Mouse (Mus musculus): ENCODE data around the gene Dlg2.

The Dlg2 gene

DNA sequence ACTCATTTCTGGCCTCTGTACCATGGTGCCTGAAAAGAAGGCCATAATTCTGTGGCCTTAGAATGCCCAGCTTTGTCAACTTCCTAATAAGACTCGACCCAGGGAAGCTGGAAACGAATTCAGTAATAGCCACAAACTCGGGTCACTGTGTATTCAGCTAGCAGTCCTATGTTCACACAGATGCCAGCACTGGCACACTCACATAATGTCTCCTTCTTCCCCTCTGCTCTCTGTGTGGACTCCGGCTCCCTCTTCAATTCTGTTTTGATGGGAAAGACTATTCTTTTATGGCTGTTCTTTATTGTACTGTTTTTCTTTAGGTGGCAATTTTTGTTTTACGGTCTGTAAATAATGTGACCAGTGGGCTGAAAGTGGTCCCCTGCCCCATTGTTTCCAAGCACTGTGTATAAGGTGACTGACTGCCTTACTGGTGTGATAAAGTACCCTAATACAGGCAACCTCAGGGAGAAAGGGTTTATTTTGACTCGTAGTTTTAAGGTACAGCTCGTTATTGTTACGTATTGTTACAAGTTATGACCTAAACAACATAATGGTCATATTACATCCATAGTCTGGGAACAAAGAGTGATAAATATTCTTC lies 1816.5 kb downstream of the Dlg2 start:
- DNase-seq (ENCODE audit: low spot score) = no peak

GRCm38 (mm10) chr7:92301046-92301445 lies 1824.6 kb downstream of the Dlg2 start:
- no peak for DNase-seq (ENCODE audit: low spot score)

GRCm38 (mm10) chr7:92307634-92308033 lies 1831.2 kb downstream of the Dlg2 start:
- DNase-seq (ENCODE audit: low spot score) = no peak

DNA sequence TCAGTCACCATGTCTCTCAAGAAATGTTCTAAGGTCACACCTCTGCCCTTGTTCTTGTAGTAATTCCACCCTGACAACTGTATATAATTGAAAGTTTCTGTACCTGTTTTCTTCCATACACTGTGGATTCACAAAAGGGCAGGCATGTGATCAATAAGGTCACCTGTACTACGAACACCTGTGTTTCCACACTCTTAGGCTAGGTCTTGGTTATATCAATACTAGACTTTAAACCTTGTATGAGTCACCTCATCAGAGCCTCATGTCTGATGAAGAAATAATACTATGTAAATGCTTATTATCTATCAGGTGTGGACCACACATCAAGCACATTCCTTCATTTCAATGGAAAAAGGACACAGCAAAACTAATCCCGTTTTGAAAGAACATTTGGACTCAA lies 1831.7 kb downstream of the Dlg2 start:
- DNase-seq (ENCODE audit: low spot score) = no peak

- DNase-seq (ENCODE audit: low spot score) = no peak
Observed at GRCm38 (mm10) chr7:92316389-92316788, 1839.9 kb downstream of the Dlg2 start.

DNA sequence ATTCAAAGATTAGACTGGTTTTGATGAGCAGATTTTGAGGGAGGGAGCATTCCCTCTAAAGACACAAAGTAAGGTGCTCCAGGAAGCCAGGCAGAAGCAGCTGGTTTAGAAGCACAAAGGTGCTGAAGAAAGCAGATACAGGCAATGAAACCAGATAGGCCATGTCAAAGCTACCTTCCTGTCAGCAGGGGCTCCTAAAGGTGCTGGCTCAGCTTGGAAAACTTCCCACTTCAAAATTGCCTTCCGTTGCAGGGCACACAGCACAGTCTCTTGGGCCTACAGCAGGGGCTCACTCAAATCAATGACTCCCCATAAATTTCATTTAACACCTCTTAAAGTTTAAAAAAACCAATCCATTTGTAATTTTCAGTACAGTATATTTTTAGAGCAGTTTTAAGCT lies 1843.0 kb downstream of the Dlg2 start:
- DNase-seq (ENCODE audit: low spot score) = no peak

DNA sequence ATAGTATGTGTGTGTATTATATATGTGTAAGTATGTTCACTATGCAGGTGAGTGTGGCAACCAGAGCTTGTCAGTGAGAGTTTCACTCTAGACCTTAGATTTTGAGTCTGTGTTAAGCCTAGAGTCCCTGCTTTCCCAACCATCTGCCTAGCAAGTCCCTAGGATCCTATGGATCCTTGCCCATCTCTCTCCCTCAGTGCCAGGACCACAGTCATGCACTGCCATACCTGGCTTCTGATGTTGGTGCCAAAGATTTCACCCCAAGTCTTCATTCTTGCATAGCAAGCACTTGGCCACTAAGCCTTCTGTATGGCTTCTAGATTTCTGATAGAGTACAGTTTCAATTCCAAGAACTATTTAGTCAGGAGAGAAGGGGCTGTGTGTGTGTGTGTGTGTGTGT lies 1843.7 kb downstream of the Dlg2 start:
- no peak for DNase-seq (ENCODE audit: low spot score)

- no peak for DNase-seq (ENCODE audit: low spot score)
Observed at GRCm38 (mm10) chr7:92321786-92322185, 1845.3 kb downstream of the Dlg2 start.

- DNase-seq (ENCODE audit: low spot score) = no peak
Observed at GRCm38 (mm10) chr7:92322342-92323069, 1846.0 kb downstream of the Dlg2 start.

DNA sequence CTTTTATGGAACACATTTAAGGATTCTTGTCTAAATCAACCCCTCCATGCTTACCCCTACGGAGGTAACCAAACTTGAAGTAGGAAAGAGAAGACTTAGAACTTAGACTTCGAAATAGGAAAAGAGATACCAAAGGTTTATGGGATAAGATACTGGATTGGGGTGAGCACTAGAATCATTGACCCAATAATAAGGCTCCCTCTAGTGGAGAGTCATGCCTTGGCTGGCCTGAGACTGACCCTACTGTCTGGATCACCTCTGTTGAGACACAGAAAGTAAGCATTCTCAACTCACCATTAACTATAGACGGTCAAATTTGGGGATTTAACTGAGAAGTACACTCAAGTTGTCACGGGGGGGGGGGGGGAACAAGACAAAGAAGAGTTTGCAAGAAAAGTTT lies 1847.2 kb downstream of the Dlg2 start:
- no peak for DNase-seq (ENCODE audit: low spot score)

- DNase-seq (ENCODE audit: low spot score) = no peak
Observed at GRCm38 (mm10) chr7:92327343-92327896, 1850.9 kb downstream of the Dlg2 start.

DNA sequence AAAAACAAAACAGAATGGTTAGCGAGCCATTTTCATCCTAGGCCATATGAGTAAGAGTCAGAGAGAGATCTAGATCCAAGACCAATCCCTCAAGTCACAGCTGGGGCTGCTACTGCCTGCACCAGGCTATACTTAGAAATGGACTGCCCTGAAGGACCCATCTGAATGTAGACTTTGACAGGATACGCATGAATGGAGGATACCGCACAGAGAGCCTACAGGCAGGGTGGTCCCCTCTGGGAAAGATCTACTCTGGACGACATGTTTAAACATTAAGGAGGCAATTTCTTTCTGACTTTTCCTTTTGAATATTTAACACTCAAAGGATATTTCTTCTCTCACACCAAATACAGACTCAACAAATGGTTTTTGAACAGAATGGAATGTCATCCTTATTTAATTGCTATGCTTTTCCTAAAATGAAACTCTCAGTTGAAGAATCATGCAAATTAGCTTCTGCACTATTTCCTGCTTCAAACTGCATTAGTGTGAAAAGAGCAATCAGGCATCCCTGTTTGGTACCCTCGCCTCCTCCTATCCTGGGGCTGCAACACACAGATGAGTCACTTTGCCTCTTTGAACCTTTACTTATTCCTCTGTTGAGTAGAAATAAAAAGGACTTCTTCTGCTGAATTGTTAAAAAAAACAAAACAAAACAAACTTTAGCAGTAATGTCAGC lies 1856.9 kb downstream of the Dlg2 start:
- no peak for DNase-seq (ENCODE audit: low spot score)

DNA sequence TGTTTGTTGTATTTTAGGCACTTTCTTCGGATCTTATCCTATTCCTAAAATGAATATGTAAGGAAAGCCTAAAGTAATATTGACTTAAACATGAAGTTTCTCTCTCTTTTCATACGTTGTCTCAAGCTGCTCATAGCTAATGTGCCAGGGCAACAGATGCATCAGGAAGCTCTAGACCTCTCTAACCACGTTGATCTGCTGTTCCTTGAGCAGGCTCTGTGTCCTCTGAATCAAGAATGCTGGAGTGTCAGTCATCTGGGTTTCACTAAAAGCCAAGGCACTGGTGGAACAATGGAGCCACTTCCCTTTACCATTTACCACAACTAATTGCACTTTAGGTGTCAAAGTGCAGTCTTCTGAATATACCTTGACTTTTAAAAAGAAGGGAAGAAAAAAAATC lies 1880.1 kb downstream of the Dlg2 start:
- DNase-seq (ENCODE audit: low spot score) = no peak

- no peak for DNase-seq (ENCODE audit: low spot score)
Observed at GRCm38 (mm10) chr7:92363386-92363785, 1886.9 kb downstream of the Dlg2 start.

DNA sequence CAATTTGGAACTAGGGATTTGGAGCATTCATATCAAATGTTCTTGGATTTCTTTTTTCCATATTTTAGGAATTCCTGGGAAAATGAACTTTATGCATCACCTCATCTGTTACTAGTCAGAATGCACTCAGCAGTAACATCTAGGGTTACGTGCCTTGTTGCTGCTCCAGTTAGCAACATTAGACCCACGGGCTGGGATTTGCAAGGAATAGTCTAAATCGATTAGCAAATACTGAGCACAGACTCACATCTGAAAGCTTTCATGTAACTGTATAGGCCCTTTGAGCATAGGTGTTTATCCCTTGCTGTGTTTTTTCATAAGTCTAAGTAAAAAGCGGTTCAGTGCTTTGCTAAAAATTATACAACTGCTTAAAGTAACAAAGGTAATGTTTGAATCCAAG lies 1887.3 kb downstream of the Dlg2 start:
- DNase-seq (ENCODE audit: low spot score) = no peak

GRCm38 (mm10) chr7:92367111-92367510 lies 1890.6 kb downstream of the Dlg2 start:
- DNase-seq (ENCODE audit: low spot score) = no peak

- no peak for DNase-seq (ENCODE audit: low spot score)
Observed at GRCm38 (mm10) chr7:92370521-92370920, 1894.0 kb downstream of the Dlg2 start.

DNA sequence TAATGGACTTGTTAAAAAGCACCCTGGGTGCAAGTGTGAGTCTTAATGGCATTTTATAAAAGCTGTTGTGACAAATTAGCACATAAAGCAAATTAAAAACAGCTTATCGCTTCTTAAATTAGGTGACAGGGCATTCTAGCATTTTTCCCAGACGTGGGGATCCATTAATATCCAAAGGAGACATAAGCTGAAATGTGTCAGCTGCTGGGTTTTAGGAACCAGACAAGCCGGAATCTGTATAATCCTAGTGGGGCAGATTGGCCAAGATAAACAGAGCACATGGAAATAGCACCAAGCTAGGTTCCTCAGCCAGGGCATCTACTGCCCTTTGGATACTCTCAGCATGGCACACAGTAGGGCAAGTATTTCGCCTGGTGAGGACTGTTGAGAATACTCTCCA lies 1895.2 kb downstream of the Dlg2 start:
- DNase-seq (ENCODE audit: low spot score) = no peak

DNA sequence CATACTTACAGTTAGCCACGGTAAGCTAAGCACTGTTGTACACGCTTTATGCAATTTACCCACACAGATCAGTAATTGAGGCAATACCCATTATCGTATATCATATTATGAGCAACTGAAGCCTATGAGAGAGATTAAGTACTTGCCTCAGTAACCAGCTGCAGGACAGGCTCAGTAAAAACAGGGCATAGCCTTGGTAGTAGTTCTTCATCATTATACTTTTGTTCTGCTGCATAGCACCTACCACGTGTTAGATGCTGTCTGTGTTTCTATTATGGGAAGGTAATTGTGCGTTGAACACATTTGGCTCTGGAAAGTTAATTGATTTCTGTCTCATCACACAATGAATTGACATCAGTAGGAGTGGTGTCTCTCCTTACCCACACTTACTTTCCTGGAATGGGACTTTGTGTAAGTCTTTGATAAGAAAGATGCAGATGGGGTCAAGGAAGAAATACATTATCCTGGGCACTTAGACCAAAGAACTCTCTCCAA lies 1897.4 kb downstream of the Dlg2 start:
- DNase-seq (ENCODE audit: low spot score) = no peak

DNA sequence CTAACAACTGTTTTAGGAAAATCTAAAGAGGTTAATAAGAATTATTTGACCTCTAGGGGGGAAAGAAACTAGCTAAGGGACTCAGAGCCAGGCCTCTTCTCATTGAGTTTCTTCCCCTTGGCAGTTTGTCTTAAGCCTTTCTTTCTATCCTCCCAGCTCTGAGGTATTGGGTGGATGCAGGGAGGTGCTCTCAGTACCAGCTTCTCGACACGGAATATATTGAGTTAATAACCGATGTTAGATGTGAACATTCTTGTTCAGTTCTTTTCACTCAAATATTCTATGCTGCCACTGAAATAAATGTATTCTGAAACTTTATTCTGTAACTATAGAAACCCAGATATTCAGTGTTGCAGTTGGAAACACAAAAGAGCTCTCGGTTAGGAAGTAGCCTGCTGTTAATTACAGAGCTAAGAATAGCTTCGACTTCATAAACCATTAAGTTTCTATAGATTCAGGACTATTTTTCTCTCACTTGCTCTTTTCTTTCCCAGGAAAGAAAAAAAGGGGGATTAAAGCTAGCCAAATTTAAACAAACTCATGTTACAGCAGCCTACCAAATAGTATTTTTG lies 1907.5 kb downstream of the Dlg2 start:
- DNase-seq (ENCODE audit: low spot score) = no peak

DNA sequence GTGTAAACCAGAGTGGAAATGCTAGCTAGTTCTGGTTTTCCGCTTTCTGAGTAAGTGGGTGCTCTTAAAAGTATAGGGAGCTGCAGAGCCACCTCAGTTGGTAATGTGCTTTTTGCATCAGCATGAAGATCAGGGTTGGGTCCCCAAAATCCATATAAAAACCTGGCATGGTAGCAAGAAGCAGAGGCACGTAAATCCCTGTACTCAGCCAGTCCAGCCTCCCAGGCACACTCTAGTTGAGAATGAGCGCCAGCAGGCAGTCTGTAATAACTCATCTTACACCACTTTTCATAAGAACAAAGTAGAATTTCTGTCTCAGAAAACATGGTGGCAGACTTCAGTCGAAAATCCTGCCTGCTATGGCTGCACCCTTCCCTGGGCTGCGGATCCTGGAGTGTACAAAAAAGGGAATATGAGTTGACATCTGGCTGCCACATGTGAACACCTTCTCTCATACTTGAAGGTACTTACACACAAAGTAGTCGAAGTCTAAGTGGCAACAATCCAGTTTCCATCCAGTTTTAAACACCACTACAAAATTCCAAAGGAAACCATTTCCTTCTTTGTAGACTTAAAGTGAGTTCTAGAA lies 1915.7 kb downstream of the Dlg2 start:
- DNase-seq (ENCODE audit: low spot score) = no peak

GRCm38 (mm10) chr7:92396783-92397182 lies 1920.3 kb downstream of the Dlg2 start:
- DNase-seq (ENCODE audit: low spot score) = no peak

Measured in ovary, postnatal 10 days (tissue).